Mouse (Mus musculus) left cerebral cortex, adult 2 months (tissue): ENCODE results near the gene Zfp978. TPM values are rescaled to one million over a fixed set of nuclear protein-coding genes. Genes with fewer than 3 reads are reported as not detected.
"Not testable (repeated sequence)": the region's sequence is repeated elsewhere in the genome, so short reads cannot be mapped to it uniquely, and the experiment has no call there.

ENCODE experiments used
- DNase-seq, 2 experiments: peaks; one replicate each; pipeline ENCODE4 v3.0.0; 2021 to 2022; ENCODE audit warnings: low spot score in 2 of 2, mixed read lengths in 1 of 2; ENCODE audit errors: extremely low spot score in 1 of 2
- H3K27ac ChIP-seq: fragments of 200-600 bp; 2 replicates; pipeline ENCODE4 v1.8.1; 2022
- H3K4me3 ChIP-seq: fragments of 200-600 bp; 2 replicates; pipeline ENCODE4 v1.8.1; 2022
- CTCF ChIP-seq: fragments of 200-600 bp; IDR thresholded peaks from 2 replicates; pipeline ENCODE4 v1.8.1; 2022; ENCODE audit warnings: antibody characterized with exemption, mild to moderate bottlenecking, moderate library complexity
- intact Hi-C: fragments of 180-260 bp; cut with DNase I; formaldehyde crosslinking; loops from one replicate; pipeline ENCODE4 v1.15.1; 2025
- total RNA-seq, 2 experiments: library from RNA; stranded (reverse); gene quantifications; 2 replicates each; pipeline ENCODE4 v1.2.3; 2021

Gene Zfp978
- total RNA-seq, 2 experiments from 2014 or later = not detected

DNA sequence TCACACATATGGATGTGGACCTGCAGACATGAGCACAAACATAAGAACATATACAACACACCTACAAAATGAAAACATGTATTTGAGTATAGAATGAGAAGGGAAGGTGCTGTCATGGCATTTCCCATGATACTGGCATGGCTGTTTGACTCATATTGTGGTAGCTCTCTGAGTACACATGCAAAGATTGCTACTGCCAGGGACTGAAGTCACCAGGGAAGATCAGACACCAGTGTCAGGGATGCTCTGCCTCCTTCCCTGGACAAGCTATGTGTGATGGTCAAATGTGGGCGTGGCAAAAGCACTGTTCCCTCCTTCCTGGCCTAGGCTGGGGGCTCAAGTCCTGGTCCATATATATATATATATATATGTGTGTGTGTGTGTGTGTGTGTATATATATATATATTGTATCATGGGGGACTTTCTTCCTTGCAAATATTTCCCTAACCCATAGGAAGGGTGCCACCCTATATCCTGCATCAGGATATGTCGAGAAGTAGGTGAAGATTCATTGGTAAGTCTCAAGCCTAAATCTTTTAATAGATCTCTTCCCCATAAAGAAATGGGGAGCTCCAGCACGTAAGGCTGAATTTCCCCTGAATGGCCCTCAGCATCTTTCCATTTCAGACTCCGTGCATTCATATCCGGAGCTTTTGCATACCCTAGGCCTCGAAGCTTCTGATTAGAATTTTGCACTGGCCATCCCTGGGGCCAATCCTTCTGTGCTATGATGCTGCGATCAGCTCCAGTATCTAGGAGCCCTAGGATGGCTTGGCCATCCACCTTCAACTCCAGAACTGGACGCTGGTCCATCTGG, 39.1 kb downstream of the Zfp978 start:
- intact Hi-C loops = not testable (repeated sequence)

DNA sequence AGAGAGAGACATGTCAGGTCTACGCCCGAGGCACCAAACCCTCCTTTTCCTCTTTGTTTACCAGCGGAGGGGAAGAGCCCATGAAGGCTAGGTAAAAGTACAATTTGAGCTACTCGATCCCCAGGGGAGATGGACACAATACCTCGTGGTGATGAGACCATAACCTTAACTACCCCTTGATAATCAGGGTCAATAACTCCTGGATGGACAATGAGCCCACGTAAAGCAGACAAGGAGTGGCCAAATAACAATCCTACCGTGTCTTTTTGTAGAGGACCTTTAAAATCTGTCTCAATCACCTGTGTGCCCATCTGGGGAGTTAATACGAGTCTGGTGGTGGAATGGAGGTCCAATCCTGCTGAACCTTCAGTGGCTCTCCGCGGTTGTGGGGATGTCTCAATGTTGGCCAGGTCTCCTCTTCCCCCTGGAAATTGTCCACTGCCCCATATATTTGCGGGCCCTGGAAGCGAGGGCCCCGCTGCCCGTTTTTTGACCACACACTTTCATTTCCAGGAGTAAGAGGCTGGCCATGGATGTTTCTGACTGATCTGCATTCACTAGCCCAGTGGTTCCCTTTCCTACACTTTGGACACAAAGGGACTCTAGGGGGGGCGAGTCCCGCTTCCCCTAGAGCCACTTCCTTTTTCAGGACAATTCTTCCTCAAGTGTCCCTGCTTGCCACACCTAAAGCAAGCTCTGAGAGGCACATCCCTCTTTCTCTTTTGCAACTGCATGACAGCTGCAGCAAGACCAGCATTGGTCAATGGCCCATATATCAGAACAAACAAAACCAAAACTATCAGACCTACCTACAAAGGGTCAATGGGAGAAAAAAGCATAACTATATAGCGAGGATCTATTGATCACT, 40.0 kb downstream of the Zfp978 start:
- H3K4me3 ChIP-seq, H3K27ac ChIP-seq, intact Hi-C loops, DNase-seq: not testable (repeated sequence)

More for the DNA sequence above, 39.1 kb downstream of the Zfp978 start:
- DNase-seq, H3K27ac ChIP-seq, H3K4me3 ChIP-seq: not testable (repeated sequence)

DNA sequence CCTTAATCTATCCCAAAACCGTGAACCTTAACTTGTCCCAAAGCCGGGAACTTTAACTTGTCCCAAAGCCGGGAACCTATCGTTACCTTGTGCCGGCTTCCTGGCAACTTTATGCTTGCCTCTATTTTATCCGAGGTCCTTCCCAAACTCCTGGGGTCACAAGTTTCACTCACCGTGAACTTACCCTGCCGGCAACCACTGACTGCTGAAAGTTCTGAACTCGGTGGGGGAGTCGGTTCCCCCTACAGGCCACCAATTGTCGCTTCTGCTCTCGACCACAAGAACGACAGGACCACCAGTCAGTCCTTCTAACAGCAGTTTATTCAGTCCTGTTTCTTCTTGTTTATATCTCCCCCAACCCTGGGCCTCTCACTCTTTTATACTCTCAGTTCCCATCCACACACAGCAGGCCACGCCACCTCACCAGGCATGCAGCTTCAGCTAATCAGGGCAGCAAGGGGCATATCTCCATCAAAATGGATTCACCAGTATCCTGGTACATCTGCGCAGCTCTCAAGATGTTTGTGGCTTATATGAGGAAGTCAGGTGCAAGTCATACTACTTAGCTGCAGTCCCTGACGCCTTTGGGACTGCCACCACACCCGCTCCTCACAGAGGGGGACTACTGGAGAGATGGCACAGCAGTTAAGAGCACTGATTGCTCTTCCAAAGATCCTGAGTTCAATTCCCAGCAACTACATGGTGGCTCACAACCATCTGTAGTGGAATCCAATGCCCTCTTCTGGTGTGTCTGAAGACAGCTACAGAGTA, 40.8 kb downstream of the Zfp978 start:
- H3K27ac ChIP-seq, H3K4me3 ChIP-seq, intact Hi-C loops, DNase-seq: not testable (repeated sequence)

DNA sequence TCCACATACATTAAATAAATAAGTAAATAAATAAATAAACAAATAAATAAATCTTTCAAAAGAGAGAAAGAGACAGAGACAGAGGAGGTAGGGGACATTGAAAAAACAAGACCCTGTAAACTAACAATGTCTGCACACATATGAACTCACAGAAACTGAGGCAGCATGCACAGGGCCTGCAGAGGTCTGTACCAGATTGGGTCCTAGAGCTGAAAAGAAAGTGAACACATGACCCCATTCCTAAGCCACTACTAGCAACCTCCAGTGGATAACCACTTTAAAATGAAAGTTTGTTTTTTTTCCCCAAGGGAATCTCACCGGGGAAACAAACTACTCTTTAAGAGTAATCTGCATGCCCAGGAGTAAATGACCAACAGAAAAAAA, 41.4 kb downstream of the Zfp978 start:
- H3K4me3 ChIP-seq, DNase-seq, intact Hi-C loops, H3K27ac ChIP-seq: not testable (repeated sequence)

DNA sequence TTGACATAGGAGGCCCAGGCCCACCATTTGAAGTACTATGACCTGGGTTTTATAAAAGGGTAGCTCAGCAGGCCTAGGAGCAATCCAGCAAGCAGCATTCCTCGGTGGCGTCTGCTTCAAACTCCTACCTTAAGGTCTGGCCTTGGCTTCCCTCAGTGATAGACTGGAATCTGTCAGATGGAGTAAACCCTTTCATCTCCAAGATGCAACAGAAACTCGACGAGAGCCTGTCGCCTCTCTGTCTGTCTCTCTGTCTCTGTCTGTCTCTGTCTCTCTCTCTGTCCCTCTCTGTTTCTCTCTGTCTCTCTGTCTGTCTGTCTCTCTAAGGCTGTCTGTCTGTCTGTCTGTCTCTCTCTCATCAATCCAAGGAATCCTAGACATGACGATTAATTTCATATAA, 42.4 kb downstream of the Zfp978 start:
- DNase-seq, H3K27ac ChIP-seq, H3K4me3 ChIP-seq, intact Hi-C loops: not testable (repeated sequence)

DNA sequence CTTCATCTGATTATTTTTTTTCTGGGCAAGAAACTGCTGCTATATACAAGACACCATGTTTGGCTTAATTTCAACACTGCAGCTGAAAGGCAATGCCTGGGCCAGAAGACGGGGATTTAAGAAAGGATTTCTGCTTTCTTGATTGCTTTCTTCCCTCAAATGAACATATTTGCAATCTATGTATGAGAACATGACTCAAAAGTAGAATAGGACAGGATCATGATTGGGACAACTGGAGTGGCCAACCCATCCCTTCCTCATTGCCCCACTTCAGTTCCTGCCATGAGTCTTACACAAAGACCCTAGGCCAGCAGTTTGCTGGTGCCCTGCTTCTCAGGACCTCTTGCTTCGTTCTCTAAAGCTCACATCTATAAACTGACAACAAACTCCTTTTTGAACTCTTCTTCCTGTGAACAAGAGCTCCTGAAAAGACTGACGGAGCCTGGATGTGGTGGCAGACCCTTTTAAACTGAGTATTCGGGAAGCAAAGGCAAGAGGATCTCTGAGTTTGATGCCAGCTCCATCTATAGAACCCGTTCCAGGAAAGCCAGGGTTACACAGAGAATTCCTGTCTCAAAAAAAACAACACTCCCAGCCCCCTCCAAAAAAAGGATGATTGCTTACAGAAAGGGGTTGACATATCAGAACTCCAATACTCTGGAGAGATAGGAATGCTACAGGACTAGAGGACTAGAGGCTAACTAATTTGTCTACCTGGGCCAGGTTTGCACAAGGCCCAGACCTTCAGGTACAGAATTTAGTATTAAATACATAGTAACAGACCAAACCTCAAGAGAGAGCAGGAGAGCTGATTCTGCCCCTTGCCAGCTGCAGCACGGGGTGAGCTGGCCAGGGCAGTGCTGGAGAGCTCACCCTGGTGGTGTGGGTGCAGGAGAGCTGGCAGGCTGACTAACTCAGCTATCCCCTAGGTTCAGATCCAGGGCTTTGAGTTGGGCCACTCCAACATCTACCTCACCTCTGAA, 43.1 kb downstream of the Zfp978 start:
- H3K27ac ChIP-seq, intact Hi-C loops, H3K4me3 ChIP-seq, DNase-seq: not testable (repeated sequence)

DNA sequence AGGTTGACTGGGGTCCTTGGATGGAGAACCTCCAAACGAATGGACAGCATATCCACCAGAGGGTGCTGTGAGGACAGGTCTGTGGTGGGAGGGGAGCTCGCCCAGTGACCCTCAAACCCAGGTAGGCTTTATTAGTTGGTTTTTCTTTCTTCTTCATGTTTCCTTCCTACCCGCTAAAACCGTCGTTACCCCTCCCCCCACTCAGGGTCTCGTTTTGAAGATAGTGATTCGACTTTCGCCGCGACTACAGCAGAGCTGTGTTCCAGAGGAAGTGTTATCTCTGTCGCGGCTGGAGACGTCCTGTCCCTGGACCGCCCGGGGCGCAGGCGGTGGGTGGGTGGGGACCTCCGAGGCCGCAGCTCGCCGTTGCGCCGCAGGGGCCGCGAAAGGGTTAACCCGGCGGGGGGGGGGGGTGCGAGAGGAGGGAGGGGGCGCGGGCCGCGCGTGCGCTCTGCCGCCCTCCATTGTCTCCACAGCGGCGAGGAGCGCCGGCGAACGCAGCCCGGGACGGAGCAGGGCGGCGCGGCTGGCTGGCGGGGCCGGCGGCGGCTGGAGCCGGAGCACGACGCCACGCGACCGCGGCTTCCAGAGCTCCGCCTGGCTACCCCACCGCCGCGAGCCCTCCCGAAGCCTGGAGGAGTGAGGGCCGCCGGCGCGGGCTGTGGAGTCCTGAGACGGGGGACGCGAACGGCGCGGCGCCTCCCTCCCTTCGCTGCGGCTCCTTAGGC, 45.8 kb downstream of the Zfp978 start:
- TF ChIP-seq CTCF = peak; percentile 11
- Histone ChIP-seq H3K27ac (no peak overlapping the region), H3K4me3 (peak overlapping the region; percentile 52)
- DNase-seq = no peak
- intact Hi-C loops = no loop called here

DNA sequence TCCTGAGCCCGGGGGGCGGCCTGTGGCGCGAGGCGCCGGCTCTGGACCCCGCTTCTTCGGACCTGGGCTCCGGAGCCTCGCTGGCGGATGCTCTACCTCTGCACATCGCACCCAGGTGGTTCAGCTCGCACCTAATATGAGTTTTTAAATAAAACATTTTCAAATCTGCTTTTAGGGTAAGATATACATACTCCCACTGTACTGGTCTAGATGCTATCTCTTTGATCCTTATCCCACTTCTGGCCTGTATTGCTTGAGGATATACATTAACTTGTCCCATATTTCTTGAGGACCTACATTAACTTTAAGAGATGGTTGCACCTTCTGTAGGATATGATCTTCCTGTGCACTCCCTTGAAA, 46.3 kb downstream of the Zfp978 start:
- Histone ChIP-seq H3K27ac (no peak overlapping the region), H3K4me3 (peak overlapping the region; percentile 52)
- intact Hi-C loops = no loop called here
- TF ChIP-seq CTCF = no peak
- DNase-seq = no peak

DNA sequence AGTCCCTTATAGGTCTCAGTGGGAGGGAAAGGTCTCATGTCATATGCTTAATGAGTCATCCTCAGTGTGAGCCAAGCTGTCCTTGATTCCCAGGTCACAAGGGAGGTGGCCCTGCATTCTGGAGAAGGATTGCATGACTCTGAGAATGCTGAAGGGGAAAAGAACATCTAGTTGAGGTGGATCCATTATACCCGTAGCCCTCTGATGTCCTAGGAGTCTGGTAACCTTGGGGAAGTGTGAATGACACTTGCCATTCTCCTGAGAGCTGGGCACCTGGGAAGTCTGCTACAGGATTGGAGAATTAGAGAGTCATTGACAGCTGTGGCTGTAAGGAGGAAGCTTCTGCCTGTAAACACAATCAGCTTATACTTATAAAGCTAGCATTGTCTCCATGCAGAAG, 55.3 kb downstream of the Zfp978 start:
- H3K4me3 ChIP-seq, intact Hi-C loops, H3K27ac ChIP-seq, DNase-seq: not testable (repeated sequence)

DNA sequence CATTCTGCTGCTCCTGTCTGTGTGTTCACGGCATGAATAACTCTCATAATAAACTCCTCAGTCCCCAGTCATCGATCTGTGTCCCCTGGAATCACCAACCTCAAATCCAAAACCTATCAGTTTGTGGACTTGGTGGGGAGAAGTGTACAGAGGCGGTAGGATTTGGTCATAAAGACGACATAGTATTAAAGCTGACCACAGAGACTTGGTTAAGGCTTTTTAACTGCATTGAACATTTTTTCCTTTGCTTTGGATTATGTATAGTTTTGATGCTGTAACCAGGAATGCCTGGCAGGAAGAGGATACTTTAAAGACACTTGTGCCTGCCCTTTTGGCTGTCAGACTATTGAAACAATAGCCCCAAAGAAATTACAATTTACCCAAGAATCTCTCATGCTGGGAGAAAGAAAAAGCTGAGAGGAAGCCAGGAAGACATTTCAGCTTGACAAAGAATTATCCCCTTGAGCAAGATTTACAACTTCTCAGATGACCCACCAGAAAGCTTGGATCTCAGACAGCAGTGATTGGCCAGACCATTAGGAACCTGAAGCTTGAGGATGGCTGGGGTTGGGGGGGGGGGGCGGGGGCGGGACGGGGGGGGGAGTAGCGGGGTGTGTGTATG, 56.2 kb downstream of the Zfp978 start:
- Histone ChIP-seq H3K27ac (no peak overlapping the region), H3K4me3 (no peak overlapping the region)
- no peak for TF ChIP-seq CTCF
- intact Hi-C loops = no loop called here
- DNase-seq = no peak
